Mouse (Mus musculus) lung, postnatal 10 days (tissue): ENCODE results near the gene Avpi1.

Source experiments
- DNase-seq: peaks from one replicate; pipeline ENCODE4 v3.0.0; 2021

Avpi1 gene

DNA sequence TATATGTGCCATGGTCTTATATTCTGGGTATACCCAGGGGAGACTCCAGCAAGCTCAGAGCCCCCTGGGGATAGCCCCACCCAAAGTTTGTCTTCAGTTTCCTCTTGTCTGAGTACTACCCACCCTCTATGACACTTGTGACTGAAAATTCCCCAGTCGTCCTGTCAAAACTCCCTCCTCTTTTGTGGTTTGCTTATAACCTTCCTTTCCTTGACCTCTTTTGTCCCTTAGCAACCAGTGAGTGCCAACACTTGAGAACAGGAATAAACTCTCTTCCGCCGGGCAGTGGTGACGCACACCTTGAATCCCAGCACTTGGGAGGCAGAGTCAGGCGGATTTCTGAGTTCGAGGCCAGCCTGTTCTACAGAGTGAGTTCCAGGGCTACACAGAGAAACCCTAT, 15.2 kb upstream of the Avpi1 start:
- DNase-seq: peak; percentile 51

DNA sequence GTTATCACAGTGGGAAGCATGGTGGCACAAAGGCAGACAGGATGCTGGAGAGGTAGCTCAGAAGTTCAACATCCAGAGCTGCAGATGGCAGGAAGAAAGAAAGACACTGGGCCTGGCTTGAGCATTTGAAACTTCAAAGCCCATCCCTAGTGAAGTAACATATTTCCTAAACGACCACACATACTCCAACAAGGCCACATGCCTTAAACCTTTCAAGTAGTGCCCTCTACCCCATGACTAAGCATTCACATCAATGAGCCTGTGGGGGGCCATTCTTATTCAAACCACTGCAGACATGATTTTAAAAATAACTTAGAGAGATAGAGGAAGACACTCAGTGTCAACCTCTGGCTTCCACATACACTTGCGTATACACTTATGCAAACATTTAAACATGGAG, 13.9 kb upstream of the Avpi1 start:
- DNase-seq: no peak

DNA sequence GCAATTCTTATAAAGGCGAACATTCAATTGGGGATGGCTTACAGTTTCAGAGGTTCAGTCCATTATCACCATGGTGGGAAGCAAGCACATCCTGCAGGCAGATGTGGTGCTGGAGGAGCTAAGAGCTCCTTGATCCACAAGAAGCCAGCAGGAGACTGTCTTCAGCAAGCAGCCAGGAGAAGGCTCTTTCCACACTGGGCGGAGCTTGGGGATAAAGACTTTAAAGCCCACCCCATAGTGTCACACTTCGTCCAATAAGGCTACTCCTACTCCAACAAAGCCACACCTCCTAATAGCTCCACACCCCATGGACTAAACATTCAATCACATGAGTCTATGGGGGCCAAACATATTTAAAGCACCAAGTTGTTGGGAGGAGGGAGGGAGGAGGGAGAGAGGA, 13.1 kb upstream of the Avpi1 start:
- DNase-seq: no peak

DNA sequence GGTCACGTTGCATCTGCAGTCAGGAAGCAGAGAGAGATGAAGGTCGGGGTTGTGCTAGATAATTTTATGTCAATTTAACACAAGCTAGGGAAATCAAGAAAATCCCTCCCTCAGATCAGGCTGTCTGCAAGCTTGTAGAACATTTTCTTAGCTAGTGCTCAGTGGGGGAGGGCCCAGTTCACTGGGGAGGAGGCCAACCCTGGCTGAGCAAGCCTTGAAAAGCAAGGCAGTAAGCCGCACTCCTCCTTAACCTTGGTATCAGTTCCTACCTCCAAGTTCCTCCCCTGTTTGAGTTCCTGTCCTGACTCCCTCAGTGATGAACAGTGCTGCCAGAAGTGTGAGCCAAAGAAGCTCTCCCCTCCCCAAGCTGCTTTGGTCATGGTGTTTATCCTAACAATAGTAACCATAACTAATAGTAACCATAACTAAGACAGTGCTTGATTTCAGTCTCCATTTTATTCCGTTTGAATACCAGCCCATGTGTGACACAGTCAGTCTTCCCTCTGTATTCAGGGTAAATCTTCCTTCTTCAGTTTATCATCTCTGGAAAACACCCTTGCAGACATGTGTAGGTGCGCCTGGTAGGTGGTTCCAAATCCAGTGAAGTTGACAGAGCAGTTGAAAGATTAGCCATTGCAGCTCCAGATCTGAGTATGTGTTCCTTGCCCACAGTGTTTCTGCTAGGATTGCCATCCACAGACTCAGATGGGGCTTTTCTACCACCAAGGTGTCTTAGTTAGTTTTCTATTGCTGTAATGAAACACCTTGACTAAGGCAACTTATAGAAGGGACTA, 11.1 kb upstream of the Avpi1 start:
- no peak for DNase-seq

DNA sequence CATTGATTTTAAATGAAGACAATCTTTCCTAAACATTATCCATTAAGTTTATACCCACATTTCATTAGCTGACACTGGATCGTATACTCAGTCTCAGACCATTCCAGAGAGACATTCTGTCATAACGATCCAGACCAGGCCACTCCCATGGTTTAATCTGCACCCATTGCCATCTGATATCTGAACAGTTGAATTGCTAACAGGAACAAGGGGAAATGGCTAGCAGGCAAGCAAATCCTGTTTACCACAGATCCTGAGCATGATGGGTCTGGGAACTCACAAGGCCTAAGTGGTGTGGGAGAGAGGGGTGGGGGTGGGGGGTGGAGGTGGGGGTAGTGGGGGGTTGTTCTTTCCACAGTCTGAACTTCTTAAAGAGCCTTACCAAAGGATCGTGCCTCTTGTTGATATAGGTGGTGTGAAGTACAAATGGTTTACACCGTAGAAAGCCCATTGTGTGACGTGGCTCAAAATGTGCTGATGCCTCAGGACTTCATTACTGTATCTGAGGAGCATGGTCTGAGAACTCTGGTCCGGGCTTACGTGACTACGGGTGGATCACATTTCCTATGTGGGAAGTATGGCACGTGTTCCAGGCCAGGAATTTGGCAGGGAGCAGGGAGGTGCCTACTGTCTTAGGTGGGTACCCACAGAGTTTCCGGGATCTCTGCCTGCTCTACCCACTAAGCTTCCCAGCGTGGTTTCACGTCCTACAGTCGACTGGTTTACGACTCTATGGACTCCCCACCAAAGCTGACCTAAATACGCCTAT, 9.8 kb upstream of the Avpi1 start:
- peak; percentile 41 for DNase-seq

DNA sequence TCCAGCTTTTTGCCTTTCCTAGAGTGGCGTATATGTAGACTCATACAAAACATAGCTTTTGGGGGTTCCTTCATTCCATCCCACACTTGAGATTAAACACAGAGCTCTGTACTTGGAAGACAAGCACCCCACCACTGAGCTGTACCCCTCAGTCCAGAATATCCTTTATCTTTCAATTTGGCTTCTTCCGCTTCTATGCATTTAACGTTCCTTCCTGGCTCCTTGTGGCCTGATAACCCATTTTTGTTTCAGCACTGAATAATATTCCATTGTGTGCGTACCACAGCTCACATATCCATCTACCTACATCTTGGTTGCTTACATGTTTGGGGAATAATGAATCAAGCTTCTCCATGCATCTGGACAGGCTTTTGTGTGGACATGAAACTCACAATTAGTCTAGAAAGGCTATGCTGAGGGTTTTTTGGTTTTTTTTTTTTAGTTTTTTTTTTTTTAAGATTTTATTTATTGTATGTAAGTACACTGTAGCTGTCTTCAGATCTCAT, 8.4 kb upstream of the Avpi1 start:
- DNase-seq: no peak

DNA sequence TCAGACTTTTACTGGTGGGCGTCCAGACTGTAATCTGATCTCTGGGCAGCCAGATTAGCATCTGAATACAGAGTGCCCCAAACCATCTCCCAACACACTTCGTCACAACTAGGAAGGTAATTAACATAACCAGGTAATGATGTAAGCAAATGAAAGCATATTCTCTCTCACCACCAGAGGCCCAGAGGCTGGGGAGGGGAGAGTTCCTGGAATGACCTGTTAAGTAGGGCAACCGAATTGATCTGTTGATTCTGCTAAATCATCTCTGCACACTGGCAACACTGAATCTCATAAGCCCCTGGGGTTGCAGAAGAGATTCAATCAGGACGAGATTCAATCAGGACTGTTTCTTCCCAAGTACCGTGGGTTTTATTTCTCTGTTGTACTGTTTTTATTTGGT, 7.3 kb upstream of the Avpi1 start:
- DNase-seq: no peak

DNA sequence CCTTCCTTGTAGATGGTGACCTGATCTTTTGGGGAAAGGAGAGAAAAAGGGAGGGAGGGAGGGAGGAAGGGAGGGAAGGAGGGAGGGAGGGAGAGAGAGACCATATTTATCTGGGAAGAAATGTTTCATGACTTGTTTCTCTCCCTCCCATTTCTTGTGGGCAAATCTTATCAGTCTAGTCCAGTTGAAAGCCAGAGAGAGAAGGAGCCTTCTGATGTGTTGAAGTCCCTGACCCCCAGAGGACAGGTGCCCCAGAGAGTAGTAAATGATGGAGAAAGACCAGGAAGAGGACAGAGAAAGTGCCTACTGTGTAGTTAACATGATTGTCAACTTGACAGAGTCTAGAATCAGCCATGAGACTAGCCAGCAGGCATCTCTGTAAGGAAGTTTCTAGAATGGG, 6.2 kb upstream of the Avpi1 start:
- no peak for DNase-seq

DNA sequence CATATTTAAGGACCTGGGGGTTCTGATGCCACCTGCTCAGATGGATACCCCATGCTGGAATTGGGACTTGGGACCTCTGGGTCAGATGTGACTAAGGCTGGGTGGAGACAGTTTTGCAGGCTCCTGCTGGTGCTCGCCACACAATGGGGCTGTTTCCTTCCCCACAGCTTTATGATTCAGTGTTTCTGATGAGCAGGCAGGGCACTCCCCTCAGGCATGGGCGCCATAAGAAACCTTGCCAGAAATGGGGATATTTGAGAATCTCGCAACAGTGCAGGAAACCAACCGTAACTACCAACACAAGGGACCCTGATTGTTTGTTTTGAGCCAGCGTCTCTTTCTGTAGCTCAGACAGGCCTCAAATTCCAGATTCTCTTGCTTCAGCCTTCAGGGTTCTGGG, 2.2 kb upstream of the Avpi1 start:
- DNase-seq: peak; percentile 44

DNA sequence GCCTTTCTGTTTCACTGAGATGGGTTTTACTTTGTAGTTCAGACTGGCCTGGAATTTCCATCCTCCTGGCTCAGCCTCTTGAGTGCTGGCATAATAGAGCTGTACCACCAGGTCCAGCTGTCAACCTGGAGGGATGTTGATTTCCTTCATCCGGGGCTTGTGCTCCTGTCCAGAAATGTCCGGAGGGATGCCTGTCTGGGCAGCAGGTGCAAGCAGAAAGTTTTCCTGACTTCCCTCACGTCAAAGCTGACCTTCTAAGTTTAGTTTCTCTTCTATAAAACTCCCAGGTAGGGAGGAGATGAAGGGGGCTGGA, 1.4 kb upstream of the Avpi1 start:
- DNase-seq: no peak

DNA sequence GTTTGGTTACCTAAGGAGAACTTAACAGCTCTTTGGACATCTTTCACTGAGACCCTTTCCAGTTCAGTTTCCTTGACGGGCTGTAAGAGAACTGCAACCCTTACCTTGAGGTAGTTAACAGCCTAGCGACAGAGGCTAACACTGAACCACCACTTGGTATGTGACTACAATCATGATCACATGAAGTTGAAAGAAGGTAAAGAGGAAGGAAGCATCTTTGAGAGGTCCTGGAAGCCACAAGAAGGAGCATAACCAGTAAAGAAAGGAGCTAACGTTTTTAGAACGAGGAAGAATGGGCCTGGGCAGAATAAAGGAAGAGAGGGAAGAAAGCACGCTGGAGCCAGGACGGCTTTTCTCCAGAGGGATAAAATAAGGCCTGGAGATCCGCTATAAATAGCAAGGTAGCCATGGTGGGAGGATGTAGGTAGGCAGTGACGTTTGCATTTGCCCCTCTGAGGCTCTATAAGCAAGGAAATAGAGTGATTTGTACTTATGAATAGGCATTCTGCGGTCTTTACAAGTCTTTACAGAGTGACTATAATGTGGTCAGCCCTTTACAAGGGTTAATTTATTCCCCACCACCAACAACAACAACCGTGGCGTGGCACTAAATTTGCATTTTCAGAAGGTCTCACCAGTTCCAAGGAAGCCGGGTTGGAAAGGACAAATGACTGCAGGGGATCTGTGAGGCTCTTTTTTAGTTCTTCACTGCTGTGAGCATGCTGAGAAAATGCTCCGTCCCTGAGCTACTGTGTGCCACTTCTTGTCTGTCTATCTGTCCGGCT, 842 bp upstream of the Avpi1 start:
- no peak for DNase-seq

DNA sequence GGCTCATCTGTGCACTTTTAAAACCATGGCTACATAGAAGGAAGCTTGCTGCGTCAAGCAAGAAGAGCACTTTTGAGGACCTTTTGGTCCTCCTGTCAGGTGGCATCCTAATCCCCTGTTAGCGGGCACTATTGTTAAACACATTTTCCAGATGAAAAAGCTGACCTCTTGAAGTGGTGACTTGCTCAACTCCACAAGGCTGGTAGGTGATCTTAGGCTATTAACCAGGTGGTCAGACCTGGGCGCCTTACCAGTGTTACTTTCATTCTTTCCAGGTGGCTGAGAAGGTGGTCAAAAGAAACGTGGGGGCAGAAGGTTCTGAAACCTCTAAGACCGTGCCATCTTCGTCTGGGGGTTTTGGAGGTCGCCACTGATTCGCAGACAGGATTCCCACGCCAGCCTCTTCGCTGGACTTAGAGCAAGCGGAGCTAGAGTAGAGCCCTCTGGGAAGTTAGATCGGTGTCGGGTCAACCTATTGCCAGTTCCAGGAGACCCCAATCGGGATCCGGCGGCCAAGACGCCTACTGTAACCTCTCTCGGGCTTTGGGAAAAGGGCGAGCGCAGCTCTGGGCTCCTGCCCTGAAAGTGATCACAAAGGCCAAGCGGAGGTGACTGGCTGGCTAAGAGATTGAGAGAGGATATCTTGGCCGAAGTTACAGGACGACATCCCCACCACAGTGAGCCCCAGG, 663 bp downstream of the Avpi1 start:
- DNase-seq: no peak

DNA sequence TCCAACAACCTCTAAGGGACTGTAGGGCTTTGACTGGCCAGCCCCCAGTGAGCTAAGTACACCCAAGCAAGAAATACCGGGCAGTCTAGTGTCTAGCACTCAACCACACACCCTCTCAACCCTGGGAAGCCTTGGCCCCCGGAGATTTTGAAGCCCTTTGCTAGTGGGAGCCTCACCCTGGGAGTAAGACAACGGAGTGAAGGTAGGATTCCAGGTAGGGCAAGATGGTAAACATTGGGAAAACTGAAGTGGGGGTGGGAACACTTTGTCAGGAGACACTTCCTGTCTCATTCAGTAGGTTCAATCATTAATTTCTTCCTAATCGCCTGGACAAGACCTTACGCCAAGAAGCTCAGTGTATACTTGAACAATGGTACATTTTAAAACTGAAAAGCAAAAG, 1.8 kb downstream of the Avpi1 start:
- no peak for DNase-seq

DNA sequence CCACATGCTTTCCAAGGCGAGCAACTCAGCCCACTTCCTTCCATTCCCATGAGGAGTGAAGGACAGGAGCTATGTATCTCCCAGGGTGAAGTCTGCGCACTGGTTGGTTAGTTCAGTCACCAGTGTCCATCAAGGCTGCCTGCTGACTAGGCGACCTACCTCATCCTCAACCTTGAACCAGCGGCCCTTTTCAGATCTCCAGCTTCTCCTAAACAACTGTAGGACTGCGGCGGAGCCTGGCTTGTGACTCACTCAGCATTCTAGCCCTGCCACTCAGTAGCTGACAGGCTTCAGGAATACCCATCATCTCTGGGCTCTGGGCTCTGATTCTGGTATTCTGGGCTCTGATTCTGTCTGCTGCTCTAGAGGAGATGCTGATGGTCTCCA, 2.6 kb downstream of the Avpi1 start:
- DNase-seq: no peak

DNA sequence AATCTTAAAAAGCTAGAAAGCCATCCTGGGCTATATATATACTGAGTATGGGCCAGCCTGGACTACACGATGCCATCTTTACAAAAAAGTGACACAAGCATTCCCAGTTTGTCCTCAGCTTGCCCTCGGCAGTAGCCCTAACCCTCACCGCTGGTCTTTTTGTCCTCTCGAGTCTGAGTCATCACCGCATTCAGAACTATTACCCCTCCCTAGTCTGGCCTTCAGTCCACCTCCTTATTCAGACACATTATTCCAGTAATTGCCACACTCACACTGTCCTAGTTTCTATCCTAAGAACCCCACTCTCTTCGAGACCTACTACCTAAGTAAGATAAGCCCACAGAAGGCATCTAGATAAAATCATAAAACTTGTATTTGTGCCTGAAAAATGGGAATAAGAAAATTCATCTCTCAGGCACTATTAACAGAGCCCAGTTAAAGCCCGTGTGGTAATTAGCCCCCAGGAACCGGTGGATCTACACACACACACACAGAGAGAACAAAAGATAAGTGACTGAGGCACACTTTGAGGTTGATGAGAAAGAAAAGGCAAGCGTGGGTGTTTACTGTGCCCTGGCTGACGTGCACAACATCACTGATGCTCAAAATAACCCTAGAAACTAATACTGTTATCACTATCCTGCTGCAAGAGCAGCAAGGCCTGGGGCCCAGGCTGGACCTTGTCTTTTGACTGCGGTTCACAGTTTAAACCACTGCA, 3.2 kb downstream of the Avpi1 start:
- no peak for DNase-seq

DNA sequence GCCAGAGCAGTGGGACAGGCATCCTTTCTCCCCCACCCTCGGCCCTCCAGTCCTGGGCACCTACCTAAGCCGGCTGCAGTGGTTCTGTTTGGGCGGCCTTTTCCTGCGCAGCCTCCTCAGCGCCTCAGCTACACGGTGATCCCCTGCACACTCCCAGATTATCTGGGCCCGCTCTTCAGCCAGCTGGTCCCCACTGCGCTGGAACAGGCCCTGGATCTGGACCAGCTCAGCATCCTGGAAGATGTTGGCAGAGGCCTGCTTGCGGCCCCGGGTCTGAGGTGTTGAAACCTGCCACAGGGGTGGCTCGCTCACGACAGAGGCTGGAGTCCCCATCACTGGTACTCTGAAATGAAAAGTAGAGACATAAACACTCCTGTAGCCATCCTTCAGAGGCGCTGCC, 4.2 kb downstream of the Avpi1 start:
- no peak for DNase-seq

DNA sequence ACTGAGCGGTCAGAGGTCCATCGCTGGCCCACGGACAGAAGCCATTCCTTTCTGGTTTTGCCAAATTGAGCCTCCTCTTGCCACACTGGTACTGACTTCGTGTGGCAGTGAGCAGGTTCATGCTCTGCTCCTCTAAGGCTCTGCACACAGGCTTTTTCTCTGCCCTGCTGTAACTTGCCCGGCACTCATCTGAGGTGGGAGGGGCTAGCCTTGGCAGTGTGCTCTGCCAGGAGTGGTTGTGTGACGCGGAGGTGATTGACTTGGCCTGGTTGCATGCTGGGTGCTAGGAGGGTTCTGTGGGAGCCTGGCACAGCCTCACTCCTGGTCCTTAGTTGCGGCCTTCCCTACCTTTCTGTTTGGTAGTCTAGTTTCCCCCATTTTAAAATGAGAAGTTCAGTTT, 8.4 kb downstream of the Avpi1 start:
- DNase-seq: no peak

DNA sequence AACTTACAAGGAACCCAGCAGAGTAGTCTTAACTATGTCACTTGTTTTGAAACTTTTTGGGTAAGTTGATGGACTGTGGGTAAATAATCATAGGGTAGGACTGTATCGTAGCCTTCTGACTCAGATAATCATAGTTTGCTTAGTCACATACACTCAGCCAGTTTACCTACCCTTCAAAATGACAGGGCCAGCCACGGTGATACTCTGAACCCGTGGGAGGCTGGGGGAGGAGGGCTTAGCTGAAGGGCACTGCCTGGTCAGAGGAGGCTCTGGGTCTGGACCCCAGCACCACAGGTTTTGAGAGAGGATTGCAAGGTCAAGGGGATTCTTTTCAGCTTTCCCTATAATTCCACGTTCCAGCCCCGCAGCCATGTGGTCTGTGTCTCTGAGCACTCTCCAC, 10.3 kb downstream of the Avpi1 start:
- no peak for DNase-seq

DNA sequence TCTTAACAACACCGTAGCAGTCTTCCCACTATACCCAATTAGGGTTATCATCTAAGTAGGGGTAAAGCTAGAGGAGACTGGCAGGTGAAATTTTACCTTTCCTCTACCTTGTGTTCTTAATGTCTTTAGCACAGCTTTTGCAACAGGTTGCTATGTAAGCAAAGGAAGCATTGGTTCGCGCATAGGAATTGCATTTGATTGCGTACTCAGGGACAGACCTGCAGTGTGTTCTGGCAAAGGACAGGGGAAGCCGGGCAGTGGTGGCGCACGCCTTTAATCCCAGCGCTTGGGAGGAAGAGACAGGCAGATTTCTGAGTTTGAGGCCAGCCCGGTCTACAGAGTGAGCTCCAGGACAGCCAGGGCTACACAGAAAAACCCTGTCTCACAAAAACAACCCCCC, 10.7 kb downstream of the Avpi1 start:
- DNase-seq: no peak

DNA sequence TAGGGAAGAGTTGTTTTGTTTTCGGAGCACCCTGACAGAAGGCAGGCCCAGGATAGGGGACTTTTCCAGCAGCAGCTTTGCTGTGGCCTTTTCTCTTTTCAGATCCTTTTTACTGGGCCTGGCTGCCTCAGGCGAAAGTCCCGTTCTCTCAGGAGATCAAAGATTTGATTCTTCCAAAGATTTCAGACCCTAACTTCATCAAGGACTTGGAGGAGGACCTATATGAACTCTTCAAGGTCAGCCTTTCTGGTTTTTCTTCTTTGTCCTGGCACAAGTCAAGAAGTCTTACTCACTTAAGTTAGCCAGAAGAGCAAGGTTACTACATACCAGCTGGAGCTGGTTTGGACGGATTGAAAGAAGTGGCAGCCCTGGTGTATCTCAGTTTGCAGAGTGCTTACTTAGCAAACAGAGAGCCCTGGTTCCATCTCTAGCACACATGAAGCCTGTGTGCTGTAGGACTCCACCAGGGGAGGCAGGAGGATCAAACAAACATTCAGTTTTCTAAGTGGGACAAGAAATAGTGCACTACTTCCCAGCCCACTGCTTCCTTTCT, 13.0 kb downstream of the Avpi1 start:
- DNase-seq: no peak

DNA sequence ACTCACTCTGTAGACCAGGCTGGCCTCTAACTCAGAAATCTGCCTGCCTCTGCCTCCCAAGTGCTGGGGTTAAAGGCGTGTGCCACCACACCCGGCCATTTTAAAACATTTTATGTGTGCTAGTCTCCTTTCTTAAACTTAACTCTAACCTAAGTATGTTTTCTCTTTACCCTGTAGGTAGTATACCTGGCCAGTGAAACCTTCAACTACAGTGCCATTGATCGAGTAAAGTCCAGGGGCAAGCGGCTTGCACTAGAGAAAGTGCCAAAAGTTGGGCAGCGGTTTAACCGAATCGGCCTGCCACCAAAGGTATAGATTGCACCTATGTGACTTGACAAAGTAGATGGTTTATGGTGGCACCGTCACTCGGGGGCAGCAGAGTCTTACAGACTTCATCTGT, 24.2 kb downstream of the Avpi1 start:
- DNase-seq: no peak

DNA sequence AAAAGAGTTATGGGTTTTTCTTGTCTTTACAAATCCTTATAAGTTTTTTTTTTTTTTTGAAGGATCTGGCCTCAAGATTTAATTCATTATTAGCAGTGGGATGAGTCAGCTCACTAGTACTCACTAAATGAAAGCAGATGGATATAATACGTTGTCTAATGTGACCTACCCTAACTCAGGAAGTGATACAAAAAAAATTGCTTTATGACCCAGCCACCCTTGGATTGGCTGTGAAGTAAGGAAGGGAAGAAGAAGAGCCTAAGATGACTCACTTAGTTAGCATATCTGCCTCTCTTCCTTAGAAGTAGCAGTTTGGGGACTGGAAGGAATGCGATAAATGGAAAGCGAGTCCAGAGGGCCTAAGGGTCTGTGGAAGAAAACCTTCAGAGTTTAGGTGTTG, 29.5 kb downstream of the Avpi1 start:
- no peak for DNase-seq
